Mouse (Mus musculus): ENCODE measurements around the gene Mas1. TPM values are rescaled to one million over a fixed set of nuclear protein-coding genes. Genes with fewer than 3 reads are reported as not detected.

Gene Mas1
- 0.26 and 0.66 TPM in 2 replicates for polyA plus RNA-seq (2014; fragmentation: Nextera tagmentation; extraction: Ambion mirVana)

DNA sequence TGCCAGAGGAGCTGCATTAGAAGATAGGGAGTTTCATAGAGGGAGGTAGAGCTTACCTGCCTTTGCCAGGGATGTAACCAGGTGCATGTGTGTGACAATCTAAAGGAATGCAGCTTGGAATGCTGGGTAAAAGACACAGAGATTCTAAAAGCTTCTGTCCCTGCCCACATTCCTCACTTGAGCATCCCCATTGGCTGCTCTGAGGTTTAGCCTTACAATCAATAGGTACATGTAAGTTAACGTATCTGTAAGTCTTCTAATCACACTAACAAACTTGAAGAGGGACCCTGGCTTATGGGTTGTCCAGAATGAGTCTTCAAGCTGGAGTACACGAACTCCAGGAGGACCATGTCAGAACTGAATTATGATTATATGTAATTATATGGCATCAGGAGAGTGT is at the start of gene Mas1:
Gene Mas1 (minus strand): TSS at position 101 of the 400 bp plus-strand sequence.
- Histone ChIP-seq H3K27ac (ENCODE audit: low read depth, low read length) (no peak within 1 kb of the TSS), H3K4me1 (ENCODE audit: control insufficient read depth, insufficient read depth, low read length) (no peaks in the 10 kb centered on the region), H3K36me3 (ENCODE audit: control insufficient read depth, insufficient read depth, low read length) (no peaks in the 10 kb centered on the region), H3K27me3 (ENCODE audit: control insufficient read depth, insufficient read depth, low read length) (no peaks in the 10 kb centered on the region), H3K9me3 (ENCODE audit: control insufficient read depth, low read length) (no peaks in the 10 kb centered on the region), H3K9ac (ENCODE audit: low read depth, low read length) (no peak within 1 kb of the TSS), H3K4me2 (replicated peaks; ENCODE audit: low read depth, low read length) (no peak within 1 kb of the TSS), H3K4me3 (ENCODE audit: low read length) (no peak within 1 kb of the TSS)
- no peak for ATAC-seq (ENCODE audit: low FRiP score, low TSS enrichment)
- WGBS: 57% methylated on average over 2 of the region's 2 CpGs

DNA sequence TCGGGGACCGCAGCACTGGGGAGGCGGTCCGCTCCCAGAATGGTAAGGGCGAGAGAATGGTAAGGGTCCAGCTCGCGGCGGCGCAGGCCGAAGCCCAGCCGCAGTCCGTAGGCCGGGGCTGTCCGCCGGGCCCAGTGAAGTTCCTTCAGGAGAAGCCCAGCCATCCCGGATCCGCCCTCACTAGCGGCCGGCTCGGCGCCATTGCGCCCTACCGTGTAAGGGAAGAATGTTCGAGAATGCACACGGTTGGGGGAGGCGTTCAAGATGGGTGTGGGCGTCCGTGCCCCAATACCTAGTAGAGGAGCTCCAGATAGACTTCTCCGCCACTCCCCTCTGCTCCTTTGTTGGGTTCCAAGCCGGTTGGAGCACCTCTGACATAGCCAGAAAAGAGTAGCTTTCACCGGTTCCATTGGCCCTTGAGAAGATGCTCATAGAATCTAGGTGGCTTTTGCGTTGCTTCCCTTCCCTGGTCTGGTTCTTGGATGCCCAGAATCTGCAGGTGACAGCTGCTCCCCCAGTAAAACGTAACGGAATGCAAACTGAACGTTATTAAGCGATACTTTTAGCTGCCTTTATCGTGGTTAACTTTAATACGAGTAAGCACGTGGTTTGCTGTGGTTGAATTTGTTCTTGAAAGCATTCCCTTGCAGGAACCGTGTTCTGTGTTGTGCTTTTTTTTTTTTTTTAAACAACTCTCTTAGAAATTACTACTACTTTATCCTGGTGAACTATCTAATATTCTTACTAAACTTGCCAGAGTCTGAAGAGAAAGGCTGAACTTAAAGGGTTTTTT is 48.8 kb upstream of the Mas1 start:
- WGBS: under 1% methylated on average over 40 of the region's 40 CpGs
- Histone ChIP-seq H3K4me2 (replicated peaks; ENCODE audit: low read depth, low read length) (peak overlapping the region; percentile 47), H3K9ac (ENCODE audit: low read depth, low read length) (peak overlapping the region; percentile 99), H3K4me3 (ENCODE audit: low read length) (peak overlapping the region; percentile 95), H3K9me3 (ENCODE audit: control insufficient read depth, low read length) (no peaks in the 10 kb centered on the region), H3K27ac (ENCODE audit: low read depth, low read length) (peak overlapping the region; percentile 94), H3K4me1 (ENCODE audit: control insufficient read depth, insufficient read depth, low read length) (peaks cover 5% of the 10 kb centered on the region; the same call in 1 of the 2 replicates), H3K27me3 (ENCODE audit: control insufficient read depth, insufficient read depth, low read length) (no peaks in the 10 kb centered on the region), H3K36me3 (ENCODE audit: control insufficient read depth, insufficient read depth, low read length) (peaks cover 57% of the 10 kb centered on the region)
- ATAC-seq (ENCODE audit: low FRiP score, low TSS enrichment): peak; percentile 64

DNA sequence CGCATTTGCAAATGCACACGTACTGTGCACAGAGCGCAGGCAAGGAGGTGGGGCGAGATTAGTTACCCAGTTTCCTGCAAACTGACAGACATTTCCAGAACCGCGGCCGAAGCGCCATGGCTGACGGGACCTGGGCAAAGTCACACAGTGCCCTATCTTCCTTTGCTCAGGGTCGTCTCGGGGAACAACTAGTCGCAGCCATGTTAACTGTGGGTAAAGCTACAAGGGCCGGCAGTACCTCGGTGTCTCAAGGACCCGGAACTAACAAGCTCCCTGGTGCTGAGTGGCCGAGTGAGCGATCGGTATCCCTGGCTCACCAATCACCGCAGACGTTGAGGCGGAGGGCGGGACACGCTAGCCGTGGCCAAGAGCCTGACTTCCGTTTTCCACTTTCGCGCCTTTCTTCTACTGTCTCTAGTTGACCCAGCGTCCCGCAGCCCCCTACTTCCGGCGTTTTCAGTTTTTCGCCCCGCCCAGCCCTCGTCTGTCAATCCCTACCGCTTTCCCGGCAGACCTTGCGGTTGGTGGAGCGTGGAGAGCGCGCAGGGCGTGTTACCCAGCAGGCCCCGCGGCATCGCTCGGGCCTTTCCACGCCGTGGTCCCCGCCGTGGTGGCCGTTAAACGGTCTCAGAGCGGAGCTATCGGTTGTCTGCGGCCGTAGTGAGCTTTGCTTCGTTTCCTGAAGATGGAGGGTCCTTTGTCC is 48.1 kb upstream of the Mas1 start, which contains the start of gene Mrpl18:
Gene Mrpl18 (minus strand): TSS at position 465 of the 703 bp plus-strand sequence.
- peak within 1 kb of the TSS; percentile 79 for H3K4me2 ChIP-seq (replicated peaks; ENCODE audit: low read depth, low read length)
- ATAC-seq (ENCODE audit: low FRiP score, low TSS enrichment): peak; percentile 99
- WGBS: under 1% methylated on average over 55 of the region's 56 CpGs
- H3K36me3 ChIP-seq (ENCODE audit: control insufficient read depth, insufficient read depth, low read length): peaks cover 57% of the 10 kb centered on the region
- H3K4me3 ChIP-seq (ENCODE audit: low read length): peak within 1 kb of the TSS; percentile 95
- H3K4me1 ChIP-seq (ENCODE audit: control insufficient read depth, insufficient read depth, low read length): peaks cover 5% of the 10 kb centered on the region; the same call in 1 of the 2 replicates
- H3K9me3 ChIP-seq (ENCODE audit: control insufficient read depth, low read length): no peaks in the 10 kb centered on the region
- H3K27me3 ChIP-seq (ENCODE audit: control insufficient read depth, insufficient read depth, low read length): no peaks in the 10 kb centered on the region
- H3K27ac ChIP-seq (ENCODE audit: low read depth, low read length): peak within 1 kb of the TSS; percentile 94
- H3K9ac ChIP-seq (ENCODE audit: low read depth, low read length): peak within 1 kb of the TSS; percentile 99

DNA sequence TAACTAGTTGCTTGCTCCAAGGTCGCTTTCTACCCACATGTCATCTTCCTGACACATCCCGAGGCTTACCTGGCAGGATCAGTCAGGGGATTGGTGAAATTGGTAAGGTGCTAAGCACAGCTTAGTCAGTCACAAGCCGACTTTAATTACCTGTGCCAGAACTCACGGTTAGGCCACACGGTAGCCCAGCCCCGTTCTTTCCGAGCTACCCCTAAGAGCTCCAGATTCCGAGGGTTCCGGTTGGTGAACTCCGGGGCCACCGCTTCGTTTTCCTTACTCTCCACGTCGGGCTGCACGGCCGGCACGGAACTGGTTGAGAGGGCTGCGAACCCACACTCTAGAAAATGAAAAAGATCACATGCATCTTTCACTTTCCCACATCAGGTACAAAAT is 47.5 kb upstream of the Mas1 start, which contains the start of gene Tcp1:
Gene Tcp1 (plus strand): TSS at position 214 of the 393 bp plus-strand sequence.
- peak; percentile 13 for ATAC-seq (ENCODE audit: low FRiP score, low TSS enrichment)

DNA sequence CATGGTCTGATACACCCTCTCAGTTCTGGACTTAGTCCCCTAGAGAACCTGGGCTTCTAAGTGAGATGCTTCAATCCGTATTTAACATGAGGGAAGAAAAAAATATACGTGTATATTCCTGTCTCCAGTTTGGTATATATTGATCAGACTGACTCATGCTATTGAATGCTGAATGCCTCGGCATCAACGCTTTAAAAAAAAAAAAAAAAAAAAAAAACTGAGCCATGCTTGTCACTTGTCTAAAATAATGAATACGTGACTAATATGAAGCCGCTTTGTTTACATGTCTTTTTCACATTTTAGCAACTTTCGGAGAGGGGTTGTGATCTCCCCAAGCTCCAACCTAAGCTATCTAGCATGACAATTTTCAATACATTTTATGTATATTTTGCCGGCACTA is 42.4 kb upstream of the Mas1 start:
- Histone ChIP-seq H3K36me3 (ENCODE audit: control insufficient read depth, insufficient read depth, low read length) (peaks cover 40% of the 10 kb centered on the region), H3K9me3 (ENCODE audit: control insufficient read depth, low read length) (no peaks in the 10 kb centered on the region), H3K4me1 (ENCODE audit: control insufficient read depth, insufficient read depth, low read length) (peaks cover 5% of the 10 kb centered on the region; the same call in 1 of the 2 replicates), H3K27me3 (ENCODE audit: control insufficient read depth, insufficient read depth, low read length) (no peaks in the 10 kb centered on the region), H3K27ac (ENCODE audit: low read depth, low read length) (no peak overlapping the region), H3K4me2 (replicated peaks; ENCODE audit: low read depth, low read length) (no peak overlapping the region), H3K9ac (ENCODE audit: low read depth, low read length) (no peak overlapping the region), H3K4me3 (ENCODE audit: low read length) (no peak overlapping the region)
- ATAC-seq (ENCODE audit: low FRiP score, low TSS enrichment): no peak
- WGBS: 90% methylated on average over 8 of the region's 8 CpGs

More for the DNA sequence above, 47.5 kb upstream of the Mas1 start, which contains the start of gene Tcp1:
- Histone ChIP-seq H3K4me2 (replicated peaks; ENCODE audit: low read depth, low read length) (peak within 1 kb of the TSS; percentile 79), H3K27ac (ENCODE audit: low read depth, low read length) (peak within 1 kb of the TSS; percentile 94), H3K9me3 (ENCODE audit: control insufficient read depth, low read length) (no peaks in the 10 kb centered on the region), H3K9ac (ENCODE audit: low read depth, low read length) (peak within 1 kb of the TSS; percentile 99), H3K36me3 (ENCODE audit: control insufficient read depth, insufficient read depth, low read length) (peaks cover 57% of the 10 kb centered on the region), H3K27me3 (ENCODE audit: control insufficient read depth, insufficient read depth, low read length) (no peaks in the 10 kb centered on the region), H3K4me3 (ENCODE audit: low read length) (peak within 1 kb of the TSS; percentile 95), H3K4me1 (ENCODE audit: control insufficient read depth, insufficient read depth, low read length) (peaks cover 5% of the 10 kb centered on the region; the same call in 1 of the 2 replicates)
- under 1% methylated on average over 18 of the region's 18 CpGs for WGBS

DNA sequence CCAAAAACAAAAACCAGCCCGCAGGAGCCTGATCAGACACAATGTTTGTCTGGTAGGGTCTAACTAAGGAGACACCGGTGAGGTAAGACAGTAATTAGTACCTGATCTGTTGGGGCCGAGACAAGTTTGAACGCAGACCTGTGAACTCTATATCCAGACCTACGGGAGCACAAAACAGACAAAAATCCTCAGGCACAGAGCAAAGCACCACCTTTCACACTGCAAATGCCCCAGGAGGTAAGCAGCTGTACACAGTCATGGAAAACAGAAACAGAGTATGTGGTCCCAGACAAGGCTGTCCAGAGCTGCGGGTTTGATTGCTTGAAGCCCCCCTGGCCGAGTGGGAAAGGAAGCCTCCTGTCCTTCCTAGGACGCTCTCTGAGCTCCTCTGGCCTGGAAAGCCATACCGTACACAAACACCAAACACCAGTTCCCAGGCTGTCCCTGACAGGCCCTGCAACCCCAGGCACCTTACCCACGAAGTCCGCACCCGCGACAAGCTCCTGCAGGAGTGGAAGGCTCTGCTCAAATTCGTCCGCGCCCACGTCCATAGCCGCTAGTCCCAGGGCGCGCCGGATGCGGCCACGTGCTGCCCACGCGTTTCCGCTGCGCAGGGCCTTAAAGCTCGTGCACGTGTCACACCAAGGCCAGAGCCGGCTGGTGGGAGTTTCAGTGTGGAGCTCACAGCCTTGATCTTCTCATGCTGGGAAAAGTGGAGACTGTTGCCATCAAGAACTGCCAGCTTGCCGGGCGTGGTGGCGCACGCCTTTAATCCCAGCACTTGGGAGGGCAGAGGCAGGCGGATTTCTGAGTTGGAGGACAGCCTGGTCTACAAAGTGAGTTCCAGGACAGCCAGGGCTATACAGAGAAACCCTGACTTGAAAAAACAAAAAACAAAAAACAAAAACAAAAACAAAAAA is 41.7 kb upstream of the Mas1 start, which contains the start of gene Pnldc1:
Gene Pnldc1 (minus strand): TSS at position 870 of the 920 bp plus-strand sequence.
- H3K27ac ChIP-seq (ENCODE audit: low read depth, low read length): no peak within 1 kb of the TSS
- no peaks in the 10 kb centered on the region; the same call in 1 of the 2 replicates for H3K4me1 ChIP-seq (ENCODE audit: control insufficient read depth, insufficient read depth, low read length)
- H3K9ac ChIP-seq (ENCODE audit: low read depth, low read length): no peak within 1 kb of the TSS
- ATAC-seq (ENCODE audit: low FRiP score, low TSS enrichment): no peak
- peaks cover 45% of the 10 kb centered on the region for H3K36me3 ChIP-seq (ENCODE audit: control insufficient read depth, insufficient read depth, low read length)
- no peak within 1 kb of the TSS for H3K4me2 ChIP-seq (replicated peaks; ENCODE audit: low read depth, low read length)
- H3K27me3 ChIP-seq (ENCODE audit: control insufficient read depth, insufficient read depth, low read length): no peaks in the 10 kb centered on the region
- 82% methylated on average over 35 of the region's 35 CpGs for WGBS
- H3K4me3 ChIP-seq (ENCODE audit: low read length): no peak within 1 kb of the TSS
- no peaks in the 10 kb centered on the region for H3K9me3 ChIP-seq (ENCODE audit: control insufficient read depth, low read length)

DNA sequence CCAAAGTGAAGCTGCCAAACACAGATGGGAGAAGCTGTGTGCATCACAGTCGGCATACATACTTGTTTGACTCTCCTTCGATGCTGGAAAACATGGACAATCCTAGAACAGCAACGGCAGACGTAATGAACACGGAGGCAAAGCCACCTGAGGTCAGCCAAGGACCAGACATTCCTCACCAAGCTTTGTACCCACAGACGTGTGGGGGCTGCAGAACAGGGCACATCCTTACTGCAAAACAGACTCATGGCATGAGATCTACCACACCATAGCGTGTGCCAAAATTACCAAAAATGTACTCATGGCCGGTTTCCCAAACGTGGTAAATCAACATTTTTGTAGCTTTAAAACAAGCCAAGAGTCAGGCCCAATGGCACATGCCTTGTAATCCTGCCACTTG is 38.5 kb upstream of the Mas1 start:
- no peaks in the 10 kb centered on the region for H3K9me3 ChIP-seq (ENCODE audit: control insufficient read depth, low read length)
- no peak overlapping the region for H3K27ac ChIP-seq (ENCODE audit: low read depth, low read length)
- H3K9ac ChIP-seq (ENCODE audit: low read depth, low read length): no peak overlapping the region
- H3K4me1 ChIP-seq (ENCODE audit: control insufficient read depth, insufficient read depth, low read length): no peaks in the 10 kb centered on the region
- no peak for ATAC-seq (ENCODE audit: low FRiP score, low TSS enrichment)
- 90% methylated on average over 9 of the region's 9 CpGs for WGBS
- H3K4me2 ChIP-seq (replicated peaks; ENCODE audit: low read depth, low read length): no peak overlapping the region
- peaks cover 27% of the 10 kb centered on the region; the same call in 1 of the 2 replicates for H3K36me3 ChIP-seq (ENCODE audit: control insufficient read depth, insufficient read depth, low read length)
- no peaks in the 10 kb centered on the region for H3K27me3 ChIP-seq (ENCODE audit: control insufficient read depth, insufficient read depth, low read length)
- H3K4me3 ChIP-seq (ENCODE audit: low read length): no peak overlapping the region

DNA sequence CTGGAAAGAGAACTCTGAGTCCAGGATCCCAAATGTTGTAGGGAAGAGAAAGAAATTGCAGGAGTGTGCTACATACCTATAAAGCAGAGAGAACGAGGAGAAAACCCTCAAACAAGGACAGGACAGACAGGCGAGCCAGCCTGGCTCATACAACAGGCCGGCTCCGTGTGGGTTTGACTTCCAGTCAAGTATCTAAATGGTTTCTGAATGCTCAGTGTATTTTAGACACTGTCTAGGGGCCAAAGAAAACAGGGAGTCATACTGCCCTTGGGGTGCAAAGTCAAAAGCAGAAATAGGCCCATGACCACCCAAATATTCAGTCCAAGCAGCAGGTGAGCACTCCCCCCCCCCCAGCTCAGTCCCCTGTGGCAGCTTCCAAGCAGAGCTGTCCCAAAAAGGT is 37.9 kb upstream of the Mas1 start:
- 88% methylated on average over 4 of the region's 4 CpGs for WGBS
- Histone ChIP-seq H3K4me2 (replicated peaks; ENCODE audit: low read depth, low read length) (no peak overlapping the region), H3K4me3 (ENCODE audit: low read length) (no peak overlapping the region), H3K4me1 (ENCODE audit: control insufficient read depth, insufficient read depth, low read length) (no peaks in the 10 kb centered on the region), H3K9me3 (ENCODE audit: control insufficient read depth, low read length) (no peaks in the 10 kb centered on the region), H3K36me3 (ENCODE audit: control insufficient read depth, insufficient read depth, low read length) (peaks cover 20% of the 10 kb centered on the region; the same call in 1 of the 2 replicates), H3K27me3 (ENCODE audit: control insufficient read depth, insufficient read depth, low read length) (no peaks in the 10 kb centered on the region), H3K27ac (ENCODE audit: low read depth, low read length) (no peak overlapping the region), H3K9ac (ENCODE audit: low read depth, low read length) (no peak overlapping the region)
- ATAC-seq (ENCODE audit: low FRiP score, low TSS enrichment): no peak
